Mouse (Mus musculus) heart, embryonic 14.5 days (tissue): ENCODE measurements around the gene Caskin1. TPM values are rescaled to one million over a fixed set of nuclear protein-coding genes. Genes with fewer than 3 reads are reported as not detected.

Experiments
- ATAC-seq: fragments of 200-750 bp; cut with Nextera tagmentation; 2 replicates; pipeline ENCODE4 v1.8.0; 2017; ENCODE audit warnings: low read depth, moderate TSS enrichment; ENCODE audit not compliant: insufficient number of reproducible peaks, insufficient read depth, low FRiP score
- H3K27ac ChIP-seq, 2 experiments: fragments of 200-500 bp in 1 of 2; fragments of 300-500 bp in 1 of 2; sonication (generic) in 1 of 2; replicated peaks in 1 of 2; 2 replicates each; pipeline ENCODE4 v1.5.1; 2012 to 2014; ENCODE audit warnings: low read depth in 2 of 2, low read length in 2 of 2, control low read depth in 1 of 2, mild to moderate bottlenecking in 1 of 2, mixed read lengths in 1 of 2; ENCODE audit not compliant: control insufficient read depth in 1 of 2, insufficient read depth in 1 of 2
- H3K27me3 ChIP-seq: fragments of 300-500 bp; sonication (generic); 2 replicates; pipeline ENCODE4 v1.6.1; 2014; ENCODE audit warnings: mild to moderate bottlenecking, low read length, control low read depth; ENCODE audit not compliant: control insufficient read depth, insufficient read depth
- H3K36me3 ChIP-seq: fragments of 300-500 bp; sonication (generic); 2 replicates; pipeline ENCODE4 v1.6.1; 2014; ENCODE audit warnings: mild to moderate bottlenecking, control low read depth, low read length, mixed read lengths; ENCODE audit not compliant: control insufficient read depth, insufficient read depth
- H3K4me1 ChIP-seq, 2 experiments: fragments of 200-500 bp in 1 of 2; fragments of 300-500 bp in 1 of 2; sonication (generic) in 1 of 2; 2 replicates each; pipeline ENCODE4 v1.6.1; 2012 to 2014; ENCODE audit warnings: low read length in 2 of 2, control low read depth in 1 of 2, mixed read lengths in 1 of 2; ENCODE audit not compliant: control insufficient read depth in 2 of 2, insufficient read depth in 2 of 2
- H3K4me2 ChIP-seq: fragments of 300-500 bp; sonication (generic); 2 replicates; pipeline ENCODE4 v1.6.1; 2014; ENCODE audit warnings: mild to moderate bottlenecking, low read length
- H3K4me3 ChIP-seq, 2 experiments: fragments of 200-500 bp in 1 of 2; fragments of 300-500 bp in 1 of 2; sonication (generic) in 1 of 2; 2 replicates each; pipeline ENCODE4 v1.5.1; 2012 to 2014; ENCODE audit warnings: low read length in 2 of 2, mild to moderate bottlenecking in 2 of 2, control low read depth in 1 of 2, low read depth in 1 of 2, moderate library complexity in 1 of 2; ENCODE audit not compliant: control insufficient read depth in 1 of 2, insufficient read depth in 1 of 2
- H3K9ac ChIP-seq: fragments of 300-500 bp; sonication (generic); 2 replicates; pipeline ENCODE4 v1.6.1; 2014; ENCODE audit warnings: mild to moderate bottlenecking, low read length
- H3K9me3 ChIP-seq: fragments of 300-500 bp; sonication (generic); 2 replicates; pipeline ENCODE4 v1.6.1; 2016; ENCODE audit warnings: low read length, control low read depth; ENCODE audit not compliant: control insufficient read depth
- WGBS: fragments of 180-500 bp; shearing (Covaris S2); extraction: QIAGEN DNeasy Blood & Tissue Kit; methylation state at CpG from one replicate; pipeline ENCODE4 v1.1.7; 2014; 5-methylcytosine and 5-hydroxymethylcytosine counted together
- polyA plus RNA-seq: library from polyadenylated mRNA; unstranded; fragments of >200 nt; fragmentation: Nextera tagmentation; extraction: Ambion mirVana; gene quantifications from 2 replicates; pipeline ENCODE4 v1.2.1, GENCODE M21; 2014

Caskin1 gene
- polyA plus RNA-seq = 0.26 and 0.62 TPM in 2 replicates

- peaks cover 41% of the 10 kb centered on the region for H3K27me3 ChIP-seq
- no peak within 1 kb of the TSS for H3K27ac ChIP-seq
Measured at GRCm38 (mm10) chr17:24488186-24488661, at the start of gene Caskin1. Gene Caskin1 (plus strand): TSS chr17:24488601.

GRCm38 (mm10) chr17:24440377-24440776, 48.0 kb upstream of the Caskin1 start:
- Histone ChIP-seq H3K27me3 (no peaks in the 10 kb centered on the region), H3K9ac (no peak overlapping the region), H3K4me3 (no peak overlapping the region), H3K36me3 (peaks cover 83% of the 10 kb centered on the region), H3K4me2 (no peak overlapping the region), H3K9me3 (no peaks in the 10 kb centered on the region), H3K27ac (no peak overlapping the region), H3K4me1 (no peaks in the 10 kb centered on the region)
- ATAC-seq = no peak
- 84% methylated on average over 8 of the region's 8 CpGs for WGBS

More at GRCm38 (mm10) chr17:24488186-24488661, at the start of gene Caskin1:
- ATAC-seq = peak; percentile 44; the same call in 1 of the 2 replicates
- Histone ChIP-seq H3K4me2 (peak within 1 kb of the TSS; percentile 98), H3K9me3 (no peaks in the 10 kb centered on the region), H3K9ac (peak within 1 kb of the TSS; percentile 71), H3K4me3 (peak within 1 kb of the TSS; percentile 52 to 55), H3K36me3 (no peaks in the 10 kb centered on the region), H3K4me1 (peaks cover 7 to 17% of the 10 kb centered on the region in 2 experiments; a peak in 3 of 4 replicates)
- under 1% methylated on average over 45 of the region's 45 CpGs for WGBS

GRCm38 (mm10) chr17:24441148-24441547, 47.3 kb upstream of the Caskin1 start:
- Histone ChIP-seq H3K27ac (no peak overlapping the region), H3K27me3 (no peaks in the 10 kb centered on the region), H3K36me3 (peaks cover 83% of the 10 kb centered on the region), H3K9ac (no peak overlapping the region), H3K4me2 (no peak overlapping the region), H3K9me3 (no peaks in the 10 kb centered on the region), H3K4me3 (no peak overlapping the region), H3K4me1 (no peaks in the 10 kb centered on the region)
- no peak for ATAC-seq
- WGBS = 54% methylated on average over 2 of the region's 2 CpGs

GRCm38 (mm10) chr17:24442107-24442506, 46.3 kb upstream of the Caskin1 start:
- Histone ChIP-seq H3K27me3 (no peaks in the 10 kb centered on the region), H3K4me1 (no peaks in the 10 kb centered on the region), H3K36me3 (peaks cover 84% of the 10 kb centered on the region), H3K4me2 (no peak overlapping the region), H3K27ac (no peak overlapping the region), H3K4me3 (no peak overlapping the region), H3K9me3 (no peaks in the 10 kb centered on the region), H3K9ac (no peak overlapping the region)
- no peak for ATAC-seq
- 86% methylated on average over 14 of the region's 14 CpGs for WGBS

GRCm38 (mm10) chr17:24442632-24443155, 45.7 kb upstream of the Caskin1 start, which contains the start of gene Dnase1l2:
Gene Dnase1l2 (minus strand): TSS chr17:24443105.
- H3K9me3 ChIP-seq = no peaks in the 10 kb centered on the region
- H3K27me3 ChIP-seq = no peaks in the 10 kb centered on the region
- H3K4me3 ChIP-seq = no peak within 1 kb of the TSS
- no peak within 1 kb of the TSS for H3K27ac ChIP-seq
- H3K9ac ChIP-seq = no peak within 1 kb of the TSS
- H3K36me3 ChIP-seq = peaks cover 85% of the 10 kb centered on the region
- H3K4me2 ChIP-seq = no peak within 1 kb of the TSS
- WGBS = 75% methylated on average over 7 of the region's 7 CpGs
- no peak for ATAC-seq
- H3K4me1 ChIP-seq = no peaks in the 10 kb centered on the region

- 72% methylated on average over 4 of the region's 4 CpGs for WGBS
- H3K36me3 ChIP-seq = peaks cover 85% of the 10 kb centered on the region
- H3K27me3 ChIP-seq = no peaks in the 10 kb centered on the region
- no peak overlapping the region for H3K27ac ChIP-seq
- H3K9ac ChIP-seq = no peak overlapping the region
- no peak overlapping the region for H3K4me2 ChIP-seq
- H3K4me1 ChIP-seq = no peaks in the 10 kb centered on the region
- H3K9me3 ChIP-seq = no peaks in the 10 kb centered on the region
- no peak overlapping the region for H3K4me3 ChIP-seq
- ATAC-seq = no peak
Measured at GRCm38 (mm10) chr17:24443409-24443808, 45.0 kb upstream of the Caskin1 start.

- Histone ChIP-seq H3K4me1 (no peaks in the 10 kb centered on the region), H3K27ac (no peak overlapping the region), H3K9me3 (no peaks in the 10 kb centered on the region), H3K36me3 (peaks cover 91% of the 10 kb centered on the region), H3K4me2 (no peak overlapping the region), H3K4me3 (no peak overlapping the region), H3K27me3 (no peaks in the 10 kb centered on the region), H3K9ac (no peak overlapping the region)
- 93% methylated on average over 8 of the region's 8 CpGs for WGBS
- ATAC-seq = no peak
Measured at GRCm38 (mm10) chr17:24446590-24446989, 41.8 kb upstream of the Caskin1 start.

- no peak for ATAC-seq
- Histone ChIP-seq H3K27me3 (no peaks in the 10 kb centered on the region), H3K27ac (no peak overlapping the region), H3K9ac (no peak overlapping the region), H3K4me3 (no peak overlapping the region), H3K9me3 (no peaks in the 10 kb centered on the region), H3K36me3 (peaks cover 72% of the 10 kb centered on the region), H3K4me2 (no peak overlapping the region), H3K4me1 (peaks cover 0 to 14% of the 10 kb centered on the region in 2 experiments; a peak in 2 of 4 replicates)
- WGBS = 93% methylated on average over 6 of the region's 6 CpGs
Measured at GRCm38 (mm10) chr17:24449507-24449906, 38.9 kb upstream of the Caskin1 start.
